Mouse (Mus musculus) adrenal gland, adult (tissue): ENCODE measurements around the gene Lama2.
A peak's percentile ranks its signal among the peaks of the same experiment; 100 is the strongest.
"Not testable (repeated sequence)": the region's sequence is repeated elsewhere in the genome, so short reads cannot be mapped to it uniquely, and the experiment has no call there.

Source experiments
- DNase-seq, 2 experiments: peaks; one replicate each; pipeline ENCODE4 v3.0.0; 2022 to 2023; ENCODE audit warnings: low spot score in 1 of 2; ENCODE audit not compliant: inconsistent age in 2 of 2

The Lama2 gene

GRCm38 (mm10) chr10:27054488-27054887 is 565.1 kb downstream of the Lama2 start:
- DNase-seq, result no peak

DNA sequence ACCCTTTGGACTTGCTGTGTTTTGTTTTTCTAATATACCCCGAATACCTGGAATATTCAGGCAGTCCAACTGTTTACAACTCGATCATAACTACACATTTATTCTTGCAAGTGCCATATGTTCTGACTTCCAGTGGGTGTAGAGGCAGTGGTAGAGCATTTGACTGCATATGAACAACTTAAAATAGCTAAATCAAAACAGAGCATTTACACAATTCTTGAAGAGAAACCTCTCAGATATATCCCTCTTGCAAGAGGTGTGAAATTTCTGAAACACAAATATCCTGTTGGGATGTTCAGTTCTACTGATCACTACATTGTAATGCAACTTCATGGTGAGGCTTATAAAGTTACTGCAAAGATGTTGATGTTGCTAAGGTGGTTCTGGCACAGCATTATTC is 572.4 kb downstream of the Lama2 start:
- no peak for DNase-seq

- no peak for DNase-seq
Observed at GRCm38 (mm10) chr10:27041812-27042211, 577.7 kb downstream of the Lama2 start.

GRCm38 (mm10) chr10:27022707-27023106 is 596.9 kb downstream of the Lama2 start:
- DNase-seq, result no peak

- no peak for DNase-seq
Observed at GRCm38 (mm10) chr10:27012804-27013365, 606.7 kb downstream of the Lama2 start.

GRCm38 (mm10) chr10:27007364-27007763 is 612.2 kb downstream of the Lama2 start:
- DNase-seq, result no peak

DNA sequence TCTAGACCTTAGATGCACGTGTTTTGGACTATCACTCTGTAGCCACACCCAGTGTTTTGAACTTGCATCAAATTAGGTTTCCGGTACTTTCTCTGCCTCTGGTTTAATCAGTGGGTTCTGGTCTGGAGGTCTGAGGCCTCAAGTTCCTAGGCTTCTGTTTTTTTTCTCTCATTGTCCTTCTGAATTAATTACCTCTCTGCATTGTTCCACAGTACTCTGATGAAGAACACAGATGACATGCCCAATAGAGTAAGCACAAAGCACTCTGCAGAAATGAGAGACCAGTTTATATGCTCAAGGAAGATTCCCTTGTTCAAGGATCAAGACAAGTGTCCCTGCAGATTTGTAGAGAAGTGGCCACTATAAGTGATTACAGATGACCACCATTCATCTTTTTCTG is 613.8 kb downstream of the Lama2 start:
- no peak for DNase-seq

GRCm38 (mm10) chr10:27001554-27002178 is 617.9 kb downstream of the Lama2 start:
- no peak for DNase-seq

DNA sequence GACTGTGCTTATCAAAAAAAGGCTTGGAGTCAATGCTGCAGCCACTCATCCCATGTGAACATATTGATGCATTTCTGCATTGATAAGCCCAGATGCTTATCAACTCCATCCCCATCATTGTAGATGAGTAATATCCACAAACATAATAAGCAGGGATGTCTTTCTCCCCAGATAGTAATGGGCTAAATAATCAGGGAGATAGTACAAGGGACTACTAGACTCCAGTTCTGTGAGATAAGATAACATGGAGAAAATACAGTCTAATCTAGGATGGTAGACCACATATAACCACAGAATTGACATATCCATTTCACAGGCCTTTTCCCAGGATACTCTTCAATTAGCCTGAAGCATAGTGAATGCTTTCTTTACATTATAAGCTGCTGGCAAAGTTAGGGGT is 622.9 kb downstream of the Lama2 start:
- no peak for DNase-seq

DNA sequence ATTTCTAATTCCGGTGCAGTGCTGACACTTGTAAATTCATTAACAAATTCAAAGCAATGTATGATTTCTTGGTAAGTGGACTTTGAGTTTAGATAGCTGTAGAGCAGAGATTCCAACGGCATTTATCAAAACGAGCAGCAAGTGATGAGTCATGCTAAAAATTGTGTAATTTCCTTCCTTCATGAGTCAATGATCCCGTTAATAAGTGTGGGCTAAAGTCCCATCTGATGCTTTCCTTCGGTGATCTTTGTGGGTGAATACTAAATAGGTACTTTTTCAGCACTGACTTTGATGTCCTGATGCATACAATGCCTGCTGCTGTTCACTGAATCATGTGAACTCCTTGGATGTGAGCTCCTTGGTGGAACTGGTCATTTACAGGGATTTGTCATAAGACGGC is 623.6 kb downstream of the Lama2 start:
- peak in 1 of 2 experiments; percentile 75 for DNase-seq

DNA sequence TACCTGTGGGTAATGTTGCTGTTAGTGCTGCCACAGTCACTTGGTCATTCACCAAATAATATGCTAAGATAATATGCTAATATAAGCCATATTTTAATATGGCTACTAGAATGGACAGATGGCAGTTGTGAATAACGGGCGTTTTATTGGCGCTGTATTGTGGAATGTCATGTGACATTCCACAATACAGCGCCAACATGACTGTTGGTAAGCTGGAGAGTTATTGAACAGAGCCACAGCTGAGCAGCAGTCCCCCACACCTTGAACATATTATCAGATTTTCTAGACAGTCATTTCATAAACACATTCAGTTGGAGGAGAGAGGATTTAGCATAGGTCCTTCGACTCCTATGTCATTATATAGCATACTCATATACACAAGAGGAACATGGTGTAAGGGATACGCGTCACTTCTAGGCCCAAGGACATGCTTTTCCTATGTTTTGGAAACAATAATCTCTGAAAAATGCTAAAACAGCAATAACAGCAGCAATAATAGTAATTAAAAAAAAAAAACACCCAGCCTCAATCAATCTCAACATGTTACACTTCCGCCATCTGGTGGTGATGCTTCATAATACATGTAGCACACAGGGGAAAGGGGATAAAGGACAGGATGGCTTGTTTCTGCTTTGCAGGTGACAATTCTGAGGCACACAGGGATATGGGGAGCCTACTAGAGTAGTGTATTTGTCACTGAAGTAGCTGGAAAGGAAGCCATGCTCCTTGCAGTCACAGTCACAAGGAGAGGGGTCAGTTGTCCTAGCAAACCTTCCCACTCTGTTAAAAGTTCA is 624.2 kb downstream of the Lama2 start:
- peak; percentile 37 to 84 for DNase-seq

DNA sequence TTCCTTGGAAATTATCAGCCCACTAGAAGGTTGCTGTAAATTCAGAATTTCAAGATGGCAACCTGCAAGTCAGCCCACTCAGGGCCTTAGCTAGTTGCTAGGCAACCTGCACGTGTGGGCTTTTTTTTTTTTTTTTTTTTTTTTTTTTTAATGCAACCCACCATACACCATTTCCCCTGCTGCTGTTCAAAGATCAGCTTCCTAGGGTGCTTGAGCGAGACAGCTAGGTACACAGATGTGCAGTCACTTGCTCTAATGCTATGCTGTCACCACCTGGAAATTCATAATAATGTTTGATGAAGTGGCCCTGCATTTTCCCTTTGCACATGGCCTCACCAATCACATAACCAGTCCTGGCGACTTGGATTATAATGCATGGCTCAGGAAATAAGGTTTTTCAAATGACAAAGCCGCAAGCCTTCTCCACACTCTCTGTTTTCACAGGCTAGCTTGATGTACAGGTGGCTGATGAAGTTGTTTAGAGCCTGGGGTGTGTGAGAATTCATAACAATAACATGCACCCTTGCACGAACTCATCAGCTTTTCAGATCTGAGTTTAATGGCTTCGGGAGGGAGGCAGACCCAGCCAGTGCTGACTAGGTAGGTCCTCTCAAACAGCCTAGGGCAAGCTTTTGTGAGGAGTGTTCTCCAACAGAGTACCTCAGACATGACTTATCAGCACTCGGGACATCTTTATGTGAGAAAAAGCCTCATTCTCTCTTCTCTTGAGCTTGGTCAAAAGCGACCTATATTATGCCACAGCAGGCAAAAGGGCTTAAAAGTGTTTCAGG is 625.4 kb downstream of the Lama2 start:
- no peak for DNase-seq

GRCm38 (mm10) chr10:26985451-26985850 is 634.1 kb downstream of the Lama2 start:
- DNase-seq, result no peak

DNA sequence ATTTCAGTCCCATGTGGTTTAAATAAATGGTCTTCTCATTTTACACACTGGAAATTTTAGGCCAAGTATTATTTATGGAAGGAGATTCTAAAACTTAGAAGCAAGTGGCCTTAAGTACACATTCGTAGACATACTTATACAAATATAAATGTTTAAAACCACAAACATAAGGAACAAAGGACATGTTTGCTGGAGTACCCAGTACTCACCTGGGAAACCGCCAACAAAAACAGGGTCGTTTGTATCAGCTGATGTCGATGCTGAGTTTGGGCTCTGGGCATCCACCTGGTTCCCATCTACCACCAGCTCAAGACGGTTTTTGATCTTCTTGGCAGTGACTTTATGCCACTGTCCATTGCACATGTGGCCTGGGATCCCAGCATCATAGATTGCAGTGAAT is 635.5 kb downstream of the Lama2 start:
- DNase-seq, result not testable (repeated sequence)

DNA sequence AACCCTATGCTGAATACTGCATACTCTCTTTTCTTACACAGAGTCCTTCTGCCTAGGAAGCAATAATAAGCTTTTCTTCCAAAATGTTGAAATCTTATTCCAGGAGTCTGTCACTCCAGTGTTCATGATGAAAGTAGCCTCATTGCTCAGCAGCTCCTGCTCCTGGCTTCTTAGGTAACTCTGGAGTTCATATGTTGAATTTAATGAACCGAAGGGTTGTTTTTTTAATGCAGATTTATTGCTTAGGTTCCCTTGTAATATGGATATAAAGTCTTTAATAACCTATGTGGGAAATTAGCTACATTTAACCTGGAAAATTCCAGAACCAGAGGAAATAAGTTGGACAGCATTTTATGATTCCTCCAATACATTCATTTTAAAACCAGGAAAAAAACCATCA is 636.0 kb downstream of the Lama2 start:
- no peak for DNase-seq

DNA sequence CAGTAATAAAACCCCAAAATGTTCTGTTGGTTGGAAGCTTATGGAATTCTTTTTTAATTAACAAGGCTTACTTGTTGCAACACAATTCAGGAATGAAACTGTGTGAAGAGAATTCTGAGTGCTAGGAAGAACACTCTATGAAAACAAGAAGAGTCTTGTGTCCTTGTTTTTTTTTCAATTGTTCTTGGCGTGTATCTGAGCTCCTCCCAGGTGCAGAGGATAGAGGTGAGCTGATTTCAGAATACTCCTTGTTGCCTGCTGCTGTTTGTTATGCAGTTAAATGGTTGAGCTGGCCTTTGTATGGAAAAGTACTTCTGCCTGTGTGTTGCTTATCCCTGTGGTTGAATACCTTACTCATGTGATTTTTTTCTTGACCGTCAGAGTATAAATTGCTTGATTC is 636.9 kb downstream of the Lama2 start:
- no peak for DNase-seq

- DNase-seq, result no peak
Observed at GRCm38 (mm10) chr10:26975372-26975771, 644.2 kb downstream of the Lama2 start.

DNA sequence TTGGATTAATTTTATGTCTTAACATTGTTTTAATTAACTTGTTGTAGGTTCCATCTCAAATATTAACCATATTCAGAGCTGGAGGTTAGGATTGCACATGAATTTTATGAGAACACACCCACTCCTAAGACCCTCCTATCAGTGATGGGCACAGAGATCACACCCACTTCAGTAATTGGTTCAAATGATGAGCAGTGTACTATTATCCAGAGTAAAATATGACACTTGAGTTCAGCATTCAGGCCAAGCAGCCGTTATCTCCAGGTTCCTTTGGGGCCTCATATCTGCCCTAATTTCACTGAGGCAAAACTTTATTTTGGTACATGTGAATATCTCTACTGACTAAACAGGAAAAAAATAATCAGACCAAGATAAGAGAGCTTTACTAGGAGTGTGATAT is 645.3 kb downstream of the Lama2 start:
- DNase-seq, result no peak

DNA sequence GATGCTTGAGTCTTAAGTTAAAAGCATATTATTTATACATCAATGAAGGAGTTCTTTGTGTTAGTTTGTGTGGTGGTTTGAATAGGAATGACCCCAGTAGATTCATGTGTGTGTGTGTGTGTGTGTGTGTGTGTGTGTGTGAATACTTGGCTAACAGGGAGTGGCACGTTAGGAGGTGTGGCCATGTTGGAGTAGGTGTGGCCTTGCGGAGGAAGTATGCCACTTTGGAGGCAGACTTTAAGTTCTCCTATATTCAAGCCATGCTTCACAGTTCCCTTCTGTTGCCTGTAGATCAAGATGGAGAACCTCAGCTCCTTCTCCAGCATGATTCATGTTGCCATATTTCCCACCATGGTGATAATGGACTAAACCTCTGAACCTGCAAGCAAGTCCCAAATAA is 646.0 kb downstream of the Lama2 start:
- DNase-seq, result no peak

GRCm38 (mm10) chr10:26958513-26958912 is 661.0 kb downstream of the Lama2 start:
- DNase-seq, result no peak

- no peak for DNase-seq
Observed at GRCm38 (mm10) chr10:26950448-26950847, 669.1 kb downstream of the Lama2 start.

- DNase-seq, result no peak
Observed at GRCm38 (mm10) chr10:26949667-26950066, 669.9 kb downstream of the Lama2 start.
